Mouse (Mus musculus) E14TG2a.4 (cell line): ENCODE results near the gene Ifitm5.
A peak's percentile ranks its signal among the peaks of the same experiment; 100 is the strongest.

ENCODE experiments used
- H3K27me3 ChIP-seq: 2 replicates; pipeline ENCODE4 v1.6.1; 2014; ENCODE audit warnings: low read length, control low read depth; ENCODE audit not compliant: insufficient read depth
- H3K36me3 ChIP-seq: 2 replicates; pipeline ENCODE4 v1.6.1; 2014; ENCODE audit warnings: low read length, control low read depth; ENCODE audit not compliant: insufficient read depth
- H3K4me1 ChIP-seq: replicated peaks from 2 replicates; pipeline ENCODE4 v1.6.1; 2014; ENCODE audit warnings: low read depth, low read length, control low read depth
- H3K4me3 ChIP-seq: replicated peaks from 2 replicates; pipeline ENCODE4 v1.5.1; 2014; ENCODE audit warnings: mild to moderate bottlenecking, low read length
- H3K9me3 ChIP-seq: 2 replicates; pipeline ENCODE4 v1.6.1; 2014; ENCODE audit warnings: low read length, control low read depth
- CTCF ChIP-seq: conservative IDR thresholded peaks from 2 replicates; pipeline ENCODE4 v1.5.1; 2014; ENCODE audit warnings: low read length
- NANOG ChIP-seq: IDR thresholded peaks from 2 replicates; pipeline ENCODE4 v1.6.1; 2014; ENCODE audit warnings: borderline replicate concordance, low read length, mixed read lengths
- POU5F1 ChIP-seq: IDR thresholded peaks from 2 replicates; pipeline ENCODE4 v1.6.1; 2014; ENCODE audit warnings: low read length, borderline replicate concordance

Gene Ifitm5

DNA sequence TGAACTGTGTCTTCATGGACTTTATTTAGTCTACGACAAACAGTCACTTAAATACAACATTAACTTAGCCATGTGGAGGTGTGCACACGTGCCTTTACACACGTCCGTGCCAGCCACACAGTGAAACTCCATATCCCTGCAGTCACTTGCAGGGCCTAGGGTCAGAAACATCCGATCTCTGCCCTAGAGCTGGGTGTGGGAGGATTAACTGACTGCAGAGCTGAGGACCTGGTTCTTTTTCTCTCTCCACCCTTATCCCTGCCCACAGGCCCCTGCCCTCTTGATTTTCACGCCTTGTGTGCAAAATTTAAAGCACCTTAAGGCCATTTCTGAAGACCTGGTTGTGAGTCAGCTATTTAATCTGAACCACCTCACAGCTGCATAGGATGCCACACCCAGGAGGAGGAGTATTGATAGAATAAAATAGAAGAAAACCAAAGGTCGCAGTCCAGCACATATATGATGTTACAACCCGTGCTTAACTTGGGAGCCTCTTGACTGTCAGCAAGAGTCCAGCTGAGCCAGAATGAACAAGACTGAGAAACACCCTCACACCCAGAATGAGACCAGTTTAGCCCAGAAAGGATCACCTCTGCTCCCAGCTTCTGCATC is 29.6 kb downstream of the Ifitm5 start, which contains the start of gene Nlrp6:
TSS of gene Nlrp6 (plus strand) at position 485 of the 612 bp plus-strand sequence.
- Histone ChIP-seq H3K27me3 (peaks cover 74% of the 10 kb centered on the region), H3K36me3 (no peaks in the 10 kb centered on the region), H3K4me3 (peak within 1 kb of the TSS; percentile 77), H3K9me3 (no peaks in the 10 kb centered on the region), H3K4me1 (peaks cover 33% of the 10 kb centered on the region)
- no peak for TF ChIP-seq CTCF
- TF ChIP-seq NANOG = no peak
- TF ChIP-seq POU5F1 = no peak

- peaks cover 33% of the 10 kb centered on the region for H3K4me1 ChIP-seq
- H3K36me3 ChIP-seq = no peaks in the 10 kb centered on the region
- TF ChIP-seq CTCF (no peak), NANOG (no peak), POU5F1 (no peak)
- no peaks in the 10 kb centered on the region for H3K9me3 ChIP-seq
- peaks cover 68% of the 10 kb centered on the region for H3K27me3 ChIP-seq
- H3K4me3 ChIP-seq = no peak overlapping the region
Observed at GRCm38 (mm10) chr7:140919911-140920310, 30.2 kb downstream of the Ifitm5 start.

DNA sequence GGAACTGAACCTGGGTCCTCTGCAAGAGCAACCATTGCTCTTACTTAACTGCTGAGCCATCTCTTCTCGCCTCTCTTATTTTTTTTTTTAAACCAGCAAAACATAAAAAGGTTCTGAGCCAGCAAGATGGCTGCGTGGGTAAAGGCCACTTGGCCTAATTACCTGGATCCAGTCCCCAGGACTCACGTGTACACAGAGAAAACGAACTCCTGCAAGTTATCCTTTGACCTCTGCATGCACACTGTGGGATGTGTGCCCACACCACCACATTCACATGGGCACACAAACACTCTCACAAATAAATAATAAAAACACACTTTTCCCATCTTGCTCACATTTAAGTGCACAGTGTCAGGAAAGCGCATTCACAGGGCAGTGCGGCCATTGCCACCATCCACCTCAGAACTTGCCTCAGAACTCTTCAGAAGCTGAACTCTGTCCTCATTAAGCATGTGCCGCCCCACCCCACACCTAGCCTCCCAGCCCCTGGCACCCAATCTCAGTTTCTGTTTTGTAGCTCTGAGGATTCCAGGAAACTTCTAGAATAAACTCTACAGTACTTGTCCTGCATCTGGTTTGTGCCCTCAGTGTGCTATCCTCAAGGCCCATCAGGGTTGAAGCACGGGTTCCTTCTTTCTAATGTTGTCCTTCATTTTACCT is 35.9 kb downstream of the Ifitm5 start:
- peaks cover 31% of the 10 kb centered on the region for H3K4me1 ChIP-seq
- H3K4me3 ChIP-seq = no peak overlapping the region
- TF ChIP-seq NANOG (no peak), CTCF (no peak), POU5F1 (no peak)
- no peaks in the 10 kb centered on the region for H3K36me3 ChIP-seq
- H3K27me3 ChIP-seq = peaks cover 10% of the 10 kb centered on the region
- H3K9me3 ChIP-seq = no peaks in the 10 kb centered on the region

GRCm38 (mm10) chr7:140912846-140913482 is 37.1 kb downstream of the Ifitm5 start:
- peaks cover 42% of the 10 kb centered on the region for H3K4me1 ChIP-seq
- H3K9me3 ChIP-seq = no peaks in the 10 kb centered on the region
- H3K4me3 ChIP-seq = no peak overlapping the region
- H3K27me3 ChIP-seq = peaks cover 2% of the 10 kb centered on the region
- TF ChIP-seq NANOG (no peak), POU5F1 (no peak), CTCF (no peak)
- H3K36me3 ChIP-seq = no peaks in the 10 kb centered on the region

DNA sequence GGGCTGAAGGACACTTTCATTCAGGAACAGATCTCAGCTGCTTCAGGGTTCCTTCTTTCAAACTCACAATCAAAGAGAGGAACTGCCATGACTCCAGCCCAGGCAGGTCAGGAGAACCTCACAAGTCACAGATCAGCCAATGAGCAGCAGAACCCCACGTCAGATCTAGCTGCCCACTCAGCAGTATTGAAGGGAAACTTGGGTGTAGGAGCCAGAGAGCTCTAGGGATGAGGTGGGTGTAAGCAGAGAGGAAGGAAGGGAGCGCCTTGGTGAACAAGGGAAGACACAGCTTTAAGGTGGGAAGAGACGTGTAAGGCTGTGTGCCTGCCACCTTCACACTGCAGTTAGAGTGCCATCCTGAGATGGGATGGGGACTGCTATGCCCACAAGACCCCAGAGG is 37.8 kb downstream of the Ifitm5 start:
- TF ChIP-seq POU5F1 = no peak
- no peak for TF ChIP-seq NANOG
- TF ChIP-seq CTCF = no peak
- no peaks in the 10 kb centered on the region for H3K36me3 ChIP-seq
- peaks cover 45% of the 10 kb centered on the region for H3K4me1 ChIP-seq
- H3K9me3 ChIP-seq = no peaks in the 10 kb centered on the region
- H3K27me3 ChIP-seq = no peaks in the 10 kb centered on the region
- no peak overlapping the region for H3K4me3 ChIP-seq

- Histone ChIP-seq H3K36me3 (no peaks in the 10 kb centered on the region), H3K4me1 (peaks cover 76% of the 10 kb centered on the region), H3K27me3 (no peaks in the 10 kb centered on the region), H3K4me3 (peak overlapping the region; percentile 72), H3K9me3 (no peaks in the 10 kb centered on the region)
- peak; percentile 87 for TF ChIP-seq CTCF
- no peak for TF ChIP-seq NANOG
- no peak for TF ChIP-seq POU5F1
Observed at GRCm38 (mm10) chr7:140908634-140909107, 41.4 kb downstream of the Ifitm5 start.

DNA sequence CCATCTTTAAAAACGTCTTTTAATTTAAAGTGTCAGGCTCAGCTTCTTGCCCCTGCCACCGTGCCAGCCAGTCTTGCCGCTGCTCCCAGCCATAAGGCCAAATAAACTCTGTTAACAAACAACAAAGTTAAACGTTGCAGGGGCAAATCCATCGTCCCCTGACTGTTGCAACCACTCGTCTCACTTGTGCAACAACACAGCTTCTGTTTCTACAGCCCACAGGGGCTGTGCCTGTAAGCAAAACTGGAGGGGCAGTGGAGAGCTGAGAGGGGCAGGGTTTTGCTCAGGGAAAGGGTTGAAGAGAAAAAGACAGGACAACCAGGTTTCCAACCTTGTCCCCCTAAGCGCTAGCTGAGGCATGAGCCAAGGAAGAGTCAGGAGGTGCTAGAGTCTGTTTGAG is 41.9 kb downstream of the Ifitm5 start:
- Histone ChIP-seq H3K9me3 (no peaks in the 10 kb centered on the region), H3K4me3 (peak overlapping the region; percentile 72), H3K27me3 (no peaks in the 10 kb centered on the region), H3K36me3 (no peaks in the 10 kb centered on the region), H3K4me1 (peaks cover 81% of the 10 kb centered on the region)
- TF ChIP-seq CTCF (no peak), POU5F1 (no peak), NANOG (no peak)

DNA sequence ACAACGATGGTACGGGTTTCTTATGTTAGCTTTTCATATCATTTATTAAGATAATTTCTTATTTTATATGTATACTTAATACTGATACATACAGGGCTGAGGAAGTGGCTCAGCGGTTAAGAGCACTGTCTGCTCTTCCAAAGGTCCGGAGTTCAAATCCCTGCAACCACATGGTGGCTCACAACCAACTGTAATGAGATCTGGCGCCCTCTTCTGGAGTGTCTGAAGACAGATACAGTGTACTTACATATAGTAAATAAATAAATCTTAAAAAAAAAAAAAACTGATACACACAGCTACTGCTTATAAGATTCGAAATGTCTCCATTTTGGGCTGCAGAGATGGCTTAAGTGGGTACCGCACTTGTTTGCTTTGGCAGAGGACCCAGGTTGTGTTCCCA is 42.4 kb downstream of the Ifitm5 start:
- no peaks in the 10 kb centered on the region for H3K9me3 ChIP-seq

More for the DNA sequence above, 42.4 kb downstream of the Ifitm5 start:
- H3K27me3 ChIP-seq = no peaks in the 10 kb centered on the region
- peaks cover 86% of the 10 kb centered on the region for H3K4me1 ChIP-seq
- no peak overlapping the region for H3K4me3 ChIP-seq
- no peaks in the 10 kb centered on the region for H3K36me3 ChIP-seq
- TF ChIP-seq NANOG = no peak
